Comparison of ENCODE assay signal across 14 mouse cellular contexts in genomic region chr6:117991928-117992327, GRCm38 (mm10). TPM values are rescaled to one million over a fixed set of nuclear protein-coding genes. Genes with fewer than 3 reads are reported as not detected.
"Had no signal": no experiment of that assay in that cellular context is flagged by ENCODE, and none has a peak within 500 bp of the region (broad histone marks: within the 10 kb centered on the region; RNA-seq: fewer than 3 reads in every experiment).

No protein-coding gene starts in this region.

- DNase-seq: right cerebral cortex, postnatal 4 days; spleen, adult 18-20 months; thymus, adult 18-20 months; thymus, adult 2 months; thymus, postnatal 14 days; thymus, postnatal 25 days; thymus, postnatal 36 days; thymus, postnatal 4 days had no signal

- H3K36me3 ChIP-seq: neural tube, embryonic 15.5 days; stomach, embryonic 15.5 days had no signal

- H3K4me2 ChIP-seq: neural tube, embryonic 15.5 days; stomach, embryonic 15.5 days had no signal

- H3K4me1 ChIP-seq: stomach, embryonic 15.5 days had no signal

- H3K27me3 ChIP-seq: neural tube, embryonic 15.5 days; stomach, embryonic 15.5 days had no signal

- H3K9me3 ChIP-seq: neural tube, embryonic 15.5 days; stomach, embryonic 15.5 days had no signal

- H3K4me3 ChIP-seq: neural tube, embryonic 15.5 days; stomach, embryonic 15.5 days had no signal

- H3K9ac ChIP-seq: neural tube, embryonic 15.5 days; stomach, embryonic 15.5 days had no signal

- H3K27ac ChIP-seq: neural tube, embryonic 15.5 days; stomach, embryonic 15.5 days; stomach, postnatal 0 days had no signal

RNA-seq across cellular contexts. Expression of gene Fxyd4, which starts 54.4 kb away (rescaled TPM):
- polyA plus RNA-seq: small intestine, adult 2 months; spleen, adult 2 months; testis, adult 2 months had no signal
